Mouse (Mus musculus) G1E (cell line): ENCODE measurements around the gene Flot2.

Source experiments
- CTCF ChIP-seq: IDR thresholded peaks from 2 replicates; pipeline ENCODE4 v1.5.1; 2012; ENCODE audit warnings: low read depth, low read length, inconsistent platforms, mixed read lengths
- GATA1 ChIP-seq: IDR thresholded peaks from 2 replicates; pipeline ENCODE4 v1.6.1; 2012; ENCODE audit warnings: borderline replicate concordance, low read length, inconsistent platforms, mixed read lengths
- TAL1 ChIP-seq: conservative IDR thresholded peaks from 2 replicates; pipeline ENCODE4 v1.6.1; 2012; ENCODE audit warnings: low read depth, low read length, inconsistent platforms, mixed read lengths

- TF ChIP-seq CTCF, result no peak
- TF ChIP-seq TAL1, result no peak
- no peak for TF ChIP-seq GATA1
Measured at GRCm38 (mm10) chr11:78074666-78075065, 36.9 kb downstream of the Flot2 start.
